Mouse (Mus musculus): ENCODE measurements around the gene Zswim7.

GRCm38 (mm10) chr11:62220756-62221510, 60.2 kb downstream of the Zswim7 start:
- TF ChIP-seq CTCF (conservative IDR thresholded peaks at IDR 0.05; ENCODE audit: low read length) (no peak), NANOG (IDR thresholded peaks at IDR 0.05; ENCODE audit: borderline replicate concordance, low read length) (no peak)
